Mouse (Mus musculus) heart, adult 11 months (tissue): ENCODE results near the gene Ncoa1.

Source experiments
- DNase-seq: peaks from one replicate; pipeline ENCODE4 v3.0.0; 2022

Gene Ncoa1

GRCm38 (mm10) chr12:4298626-4299025 lies 178.4 kb downstream of the Ncoa1 start:
- peak; percentile 21 for DNase-seq

DNA sequence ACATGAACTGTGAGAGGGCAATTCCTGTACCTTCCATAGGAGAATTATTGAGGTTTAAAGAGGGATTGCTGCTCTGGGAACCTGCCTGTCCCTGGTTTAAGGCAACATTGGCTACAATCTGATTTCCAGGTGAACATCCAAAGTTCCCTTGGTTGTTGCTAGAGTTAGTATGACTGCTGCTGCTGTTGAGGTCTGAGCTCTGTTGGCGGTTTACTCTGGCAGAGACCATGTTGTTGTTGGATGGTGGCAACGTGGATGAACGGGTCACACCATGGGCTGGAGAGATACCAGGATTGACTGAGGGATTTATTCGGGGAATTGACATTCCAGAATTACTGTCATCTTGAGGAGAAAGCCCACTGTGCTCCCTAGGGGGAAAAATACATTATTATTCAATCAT lies 181.1 kb downstream of the Ncoa1 start:
- DNase-seq, result no peak

GRCm38 (mm10) chr12:4295281-4295680 lies 181.7 kb downstream of the Ncoa1 start:
- no peak for DNase-seq

- no peak for DNase-seq
Observed at GRCm38 (mm10) chr12:4293813-4294212, 183.2 kb downstream of the Ncoa1 start.

- peak; percentile 97 for DNase-seq
Observed at GRCm38 (mm10) chr12:4285186-4285585, 191.8 kb downstream of the Ncoa1 start.

DNA sequence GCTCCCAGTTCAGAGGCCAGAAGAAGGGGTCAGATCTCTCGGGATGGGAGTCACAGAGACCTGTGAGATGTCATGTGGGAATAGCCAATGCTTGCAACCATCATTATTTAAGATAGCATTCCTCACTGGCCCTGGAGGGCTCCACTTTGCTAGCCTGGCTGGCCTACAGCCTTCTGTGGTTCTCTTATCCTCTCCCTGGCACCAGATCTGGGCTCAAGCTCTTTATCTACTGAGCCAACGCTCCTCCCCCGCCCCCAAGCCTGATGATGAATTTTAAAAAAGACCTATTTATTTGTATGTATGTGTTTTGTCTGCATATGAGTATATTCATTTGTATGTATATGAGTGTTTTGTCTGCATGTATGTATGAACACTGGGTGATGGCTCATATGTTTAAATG lies 197.1 kb downstream of the Ncoa1 start:
- DNase-seq, result no peak

GRCm38 (mm10) chr12:4278978-4279755 lies 197.8 kb downstream of the Ncoa1 start:
- DNase-seq, result no peak

DNA sequence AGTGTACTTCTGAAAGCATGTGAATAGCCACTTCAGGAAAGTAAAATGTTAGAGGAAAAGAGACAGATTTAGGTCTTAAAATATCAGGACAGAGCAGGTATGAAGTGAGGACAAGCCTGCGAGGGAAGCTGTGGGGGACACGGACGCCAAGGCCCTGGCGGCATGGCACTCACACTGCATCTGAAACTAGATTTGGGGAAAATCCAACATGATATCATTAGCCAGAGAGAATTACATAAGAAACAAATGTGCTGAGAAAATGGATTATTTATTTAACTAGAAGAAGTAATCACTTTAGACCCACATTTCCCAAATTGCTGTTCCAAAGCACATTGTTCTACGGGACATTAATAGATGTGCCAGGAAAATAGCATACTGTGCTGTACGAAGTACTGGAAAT lies 205.9 kb downstream of the Ncoa1 start:
- no peak for DNase-seq

GRCm38 (mm10) chr12:4267765-4268164 lies 209.2 kb downstream of the Ncoa1 start:
- no peak for DNase-seq

GRCm38 (mm10) chr12:4252742-4253655 lies 224.0 kb downstream of the Ncoa1 start:
- DNase-seq, result peak; percentile 72

DNA sequence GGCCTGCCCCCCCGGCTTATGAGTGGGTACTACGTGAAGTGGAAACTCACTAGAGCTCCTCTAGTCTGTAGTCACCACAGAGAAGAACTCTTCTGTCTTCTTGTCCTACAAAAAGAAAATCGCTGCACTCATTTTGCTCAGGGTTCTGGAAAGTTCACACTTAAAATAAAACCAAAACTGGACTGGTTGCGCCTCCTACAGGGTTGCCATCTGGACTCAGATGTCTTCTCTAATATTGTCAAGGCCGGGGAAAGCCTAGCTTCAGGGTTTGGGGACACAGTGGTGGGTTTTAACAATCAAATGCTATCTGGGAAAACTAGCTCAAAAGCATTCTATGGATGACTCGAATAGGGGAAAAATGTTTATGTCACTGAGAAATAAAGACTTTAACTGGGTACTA lies 227.2 kb downstream of the Ncoa1 start:
- DNase-seq, result peak; percentile 58

DNA sequence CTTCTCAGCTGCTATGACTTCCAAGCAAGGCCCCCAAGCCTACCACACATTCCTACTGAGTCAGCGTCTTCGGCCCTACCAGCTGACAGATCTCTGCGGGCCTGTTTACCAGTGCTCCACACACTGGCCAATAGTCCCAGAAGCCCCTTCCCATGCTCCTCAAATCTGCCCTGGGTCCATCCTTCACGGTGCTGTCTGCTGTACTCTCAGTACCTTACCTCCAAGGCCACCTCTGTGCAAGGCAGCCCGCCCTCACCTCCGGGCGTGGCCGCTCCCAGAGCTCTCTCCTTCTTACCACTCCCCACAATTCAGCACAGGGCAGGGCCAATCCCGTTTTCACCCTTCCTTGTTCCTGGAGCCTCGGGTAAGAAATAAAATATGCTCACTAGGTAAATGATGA lies 231.2 kb downstream of the Ncoa1 start:
- DNase-seq, result peak; percentile 78

GRCm38 (mm10) chr12:4243805-4244204 lies 233.2 kb downstream of the Ncoa1 start:
- DNase-seq, result no peak

DNA sequence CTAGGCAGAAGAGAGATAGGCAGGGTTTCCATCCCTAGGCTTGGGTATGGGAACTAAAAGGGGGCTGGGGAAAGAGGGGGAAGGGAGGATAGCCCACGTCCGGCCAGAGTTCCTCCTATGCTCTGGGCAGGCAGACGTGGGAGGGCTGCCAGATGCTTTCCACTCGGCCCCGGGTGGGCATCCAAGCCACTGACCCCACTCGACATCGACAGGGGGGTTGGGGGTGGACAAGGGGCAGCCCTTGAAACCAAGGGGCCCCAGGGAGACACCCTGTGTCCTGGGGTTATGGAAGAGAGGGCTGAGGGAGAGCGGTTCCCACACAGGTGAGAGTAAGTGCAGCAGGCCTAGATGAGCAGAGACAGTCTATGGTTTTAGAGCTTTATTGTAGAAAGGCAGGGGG lies 236.7 kb downstream of the Ncoa1 start:
- DNase-seq, result peak; percentile 68

DNA sequence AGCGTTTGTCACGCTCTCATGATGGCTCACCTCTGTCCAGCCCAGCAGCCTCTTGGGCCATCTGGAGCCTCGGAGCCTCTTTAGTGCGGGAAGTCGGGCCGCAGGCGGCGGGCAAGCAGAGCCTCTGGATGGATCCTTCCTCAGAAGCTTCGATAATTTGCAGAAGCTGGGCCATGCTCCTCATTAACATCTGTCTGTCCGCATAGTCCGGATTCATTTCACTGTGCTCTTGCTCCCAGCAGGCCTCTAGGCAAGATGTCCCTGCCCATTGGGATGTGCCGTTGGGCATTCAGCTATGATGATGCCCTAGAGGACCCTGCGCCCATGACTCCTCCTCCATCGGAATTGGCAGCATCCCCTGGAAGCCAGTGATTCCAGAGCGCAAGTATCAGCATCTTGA lies 239.5 kb downstream of the Ncoa1 start:
- peak; percentile 86 for DNase-seq

DNA sequence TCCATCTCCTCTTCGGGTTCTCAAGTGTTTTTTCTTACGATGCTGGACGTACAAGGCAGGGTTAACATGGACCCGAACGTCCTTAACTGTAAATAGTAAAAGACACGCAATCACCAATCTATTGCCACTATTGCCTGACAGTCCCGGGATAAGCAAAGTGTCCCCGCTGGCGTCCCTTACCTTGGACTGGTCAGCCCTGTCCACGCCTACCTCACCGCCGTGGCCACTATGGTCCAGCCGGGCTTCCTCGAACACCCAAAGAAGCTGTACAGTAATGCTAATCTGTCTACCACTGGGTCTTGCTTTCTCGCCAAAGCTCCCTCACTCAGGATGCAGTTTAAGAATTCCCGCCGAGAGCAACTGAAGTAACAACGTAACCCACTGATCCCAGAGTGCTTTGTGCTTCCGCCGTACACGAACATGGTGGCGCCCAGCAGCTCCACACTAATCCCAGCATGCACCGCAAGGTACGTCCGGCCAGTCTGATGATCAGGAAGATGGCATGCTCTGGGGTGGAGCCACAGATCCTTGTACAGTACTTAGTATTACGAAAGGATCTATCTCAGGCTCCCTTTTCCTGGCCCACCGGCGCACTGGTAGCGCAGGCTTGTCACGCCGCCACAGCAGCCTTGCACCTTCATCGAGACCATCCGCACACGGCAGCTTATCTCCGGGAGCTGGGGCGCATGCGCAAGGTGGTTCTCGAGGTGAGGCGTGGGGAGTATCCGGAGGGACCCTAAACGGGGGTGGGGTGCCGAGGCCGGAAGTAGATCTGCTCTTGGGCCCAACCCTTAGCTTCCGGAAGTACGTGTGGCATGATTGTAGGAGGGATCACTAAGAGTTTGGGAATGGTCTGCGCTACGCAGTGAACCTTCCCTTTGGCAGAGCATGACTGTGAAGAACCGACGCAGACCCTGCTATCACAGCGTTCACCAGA lies 243.1 kb downstream of the Ncoa1 start, which contains the start of the genes Ptrhd1 and Cenpo:
TSS of gene Ptrhd1 (plus strand) at position 456 of the 937 bp plus-strand sequence.
TSS of gene Cenpo (minus strand) at position 723 of the 937 bp plus-strand sequence.
- peak; percentile 100 for DNase-seq

- peak; percentile 35 for DNase-seq
Observed at GRCm38 (mm10) chr12:4232777-4233176, 244.2 kb downstream of the Ncoa1 start.

DNA sequence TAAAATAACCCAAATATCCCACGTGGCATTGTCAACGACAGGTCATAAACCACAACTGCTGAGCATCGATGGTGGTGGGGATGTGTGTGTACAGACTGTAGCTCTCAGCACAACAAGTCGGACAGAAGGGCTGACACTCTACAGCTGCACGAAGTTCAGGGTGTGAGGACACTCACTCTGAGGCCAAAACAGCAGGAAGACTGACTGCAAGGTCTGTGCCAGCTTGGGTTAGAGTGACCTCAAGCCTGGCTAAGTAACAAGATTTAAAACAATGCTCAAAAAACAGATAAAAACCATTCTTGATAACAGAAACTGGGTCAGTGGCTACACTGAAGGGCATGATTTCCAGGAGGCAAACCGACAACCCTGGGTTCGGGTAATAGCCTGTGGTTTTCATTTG lies 246.8 kb downstream of the Ncoa1 start:
- DNase-seq, result peak; percentile 57

DNA sequence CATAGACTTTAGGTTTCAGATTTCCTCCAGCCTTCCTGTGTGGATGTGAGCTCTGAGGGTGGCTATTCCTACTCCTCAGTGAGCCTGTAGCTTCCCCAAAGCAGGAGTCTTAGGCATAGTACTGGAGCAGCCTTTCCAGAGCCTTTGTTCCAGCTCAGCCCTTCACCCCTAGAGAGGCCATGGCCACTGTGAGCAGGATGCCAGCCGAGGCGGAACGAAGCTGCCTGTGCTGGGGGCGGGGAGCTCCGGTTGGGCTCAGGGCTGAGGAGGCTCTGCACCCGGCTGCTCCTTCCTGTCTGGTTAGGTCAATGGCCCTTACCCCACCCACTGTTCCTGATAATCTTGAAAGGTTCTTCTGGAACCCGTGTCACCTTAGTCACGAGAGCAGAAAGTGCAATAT lies 264.1 kb downstream of the Ncoa1 start:
- DNase-seq, result peak; percentile 64

DNA sequence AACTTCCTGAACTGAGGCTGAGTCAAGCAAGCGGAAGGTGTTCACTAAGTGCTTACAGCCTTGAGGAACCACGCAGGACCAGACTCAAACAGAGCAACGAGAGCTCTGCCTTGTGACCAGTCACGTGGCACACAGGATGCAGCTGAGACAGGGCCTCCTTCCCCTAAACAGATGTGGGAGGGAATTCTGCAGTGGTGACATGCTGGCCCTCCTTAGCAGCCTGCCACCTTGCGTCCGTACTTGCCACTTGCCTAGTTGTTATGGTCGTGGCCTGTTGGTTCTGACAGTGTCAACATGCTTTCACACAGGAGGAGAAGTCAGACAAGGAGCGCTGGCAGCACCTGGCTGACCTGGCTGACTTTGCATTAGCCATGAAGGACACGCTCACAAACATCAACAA lies 265.8 kb downstream of the Ncoa1 start:
- DNase-seq, result peak; percentile 98

GRCm38 (mm10) chr12:4209196-4209595 lies 267.8 kb downstream of the Ncoa1 start:
- no peak for DNase-seq

GRCm38 (mm10) chr12:4208405-4209133 lies 268.4 kb downstream of the Ncoa1 start:
- DNase-seq, result peak; percentile 94
